Mouse (Mus musculus) lung, adult 2 months (tissue): Measurements from ENCODE around the gene Dscam.

Experiments used
- CTCF ChIP-seq: fragments of 200-500 bp; IDR thresholded peaks from 2 replicates; pipeline ENCODE4 v1.5.1; 2011; ENCODE audit warnings: mild to moderate bottlenecking, low read length, control low read depth; ENCODE audit not compliant: insufficient read depth
- POLR2A ChIP-seq: fragments of 200-500 bp; IDR thresholded peaks from 2 replicates; pipeline ENCODE4 v1.6.1; 2011; ENCODE audit warnings: low read depth, mild to moderate bottlenecking, control low read depth, low read length, borderline replicate concordance; ENCODE audit errors: extremely low read depth

- no peak for TF ChIP-seq CTCF
- TF ChIP-seq POLR2A: no peak
Observed at GRCm38 (mm10) chr16:96742475-96743255, 427.9 kb downstream of the Dscam start.
